Mouse (Mus musculus): ENCODE data around the gene Rbm17.

DNA sequence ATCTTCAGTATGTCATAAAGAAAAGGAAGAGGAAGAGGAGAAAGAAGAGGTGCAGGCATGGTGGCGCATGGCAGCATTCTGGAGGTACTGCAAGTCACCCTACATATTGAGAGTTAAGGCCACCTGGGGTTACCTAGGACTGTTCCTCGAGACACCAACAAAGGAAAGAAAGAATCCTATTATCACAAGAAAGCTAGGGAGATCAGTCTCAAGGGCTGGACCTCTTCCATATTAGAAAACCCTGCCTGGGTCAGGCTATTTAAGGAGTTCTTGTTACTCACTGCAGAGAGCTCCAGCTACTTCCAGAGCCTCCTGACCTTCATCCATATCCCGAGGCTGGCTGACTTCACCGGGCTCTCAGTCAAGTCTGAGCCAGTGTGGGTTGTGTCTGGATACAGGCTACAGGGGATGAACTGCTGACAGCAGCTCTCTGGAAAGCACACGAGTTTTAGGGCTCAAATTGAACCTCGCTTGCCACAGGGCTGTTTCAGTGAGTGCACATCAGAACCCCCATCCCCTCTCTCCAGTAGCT, 32.9 kb downstream of the Rbm17 start:
- TF ChIP-seq POLR2A (IDR thresholded peaks at IDR 0.05; ENCODE audit: low read depth, low read length) (no peak), CTCF (IDR thresholded peaks at IDR 0.05; ENCODE audit: extremely low read depth, insufficient read depth, insufficient read length, insufficient replicate concordance) (no peak)
